Mouse (Mus musculus): Measurements from ENCODE around the gene Ccnf.

- TF ChIP-seq CTCF (IDR thresholded peaks at IDR 0.05; ENCODE audit: control insufficient read depth, insufficient read depth, insufficient replicate concordance, low read depth, low read length) (no peak), POLR2A (IDR thresholded peaks at IDR 0.05; ENCODE audit: control insufficient read depth, low read depth, low read length) (no peak)
These were observed 37.2 kb upstream of the Ccnf start for GRCm38 (mm10) chr17:24288477-24288876.

All from testis, adult 2 months (tissue).